Mouse (Mus musculus) cerebellum, adult 18-20 months (tissue): ENCODE results near the gene Hddc2.
"Not testable (repeated sequence)": the region's sequence is repeated elsewhere in the genome, so short reads cannot be mapped to it uniquely, and the experiment has no call there.

ENCODE experiments used
- DNase-seq, 2 experiments: peaks; one replicate each; pipeline ENCODE4 v3.0.0; 2021

The Hddc2 gene

GRCm38 (mm10) chr10:31354886-31355461 is 41.8 kb downstream of the Hddc2 start:
- no peak for DNase-seq

GRCm38 (mm10) chr10:31359749-31360148 is 46.6 kb downstream of the Hddc2 start:
- DNase-seq, result no peak

GRCm38 (mm10) chr10:31370200-31370599 is 57.0 kb downstream of the Hddc2 start:
- not testable (repeated sequence) for DNase-seq
